Mouse (Mus musculus) neutrophil, adult 5-6 weeks (primary cell): ENCODE results near the gene Spns3. TPM values are rescaled to one million over a fixed set of nuclear protein-coding genes. Genes with fewer than 3 reads are reported as not detected.

Source experiments
- ATAC-seq: fragments of 151-379, 151-347 bp; 2 replicates; pipeline ENCODE4 v1.8.0; 2017; ENCODE audit warnings: mild to moderate bottlenecking, moderate TSS enrichment; ENCODE audit not compliant: insufficient number of reproducible peaks, poor library complexity, low FRiP score, severe bottlenecking; ENCODE audit errors: extremely low read depth
- total RNA-seq: library from RNA; stranded (forward); fragments of 200-1000 nt; gene quantifications from 2 replicates; pipeline ENCODE4 v1.2.3, GENCODE M21; 2017

Spns3 gene
- total RNA-seq, 1 experiment from 2014 or later, result 6.2 TPM

DNA sequence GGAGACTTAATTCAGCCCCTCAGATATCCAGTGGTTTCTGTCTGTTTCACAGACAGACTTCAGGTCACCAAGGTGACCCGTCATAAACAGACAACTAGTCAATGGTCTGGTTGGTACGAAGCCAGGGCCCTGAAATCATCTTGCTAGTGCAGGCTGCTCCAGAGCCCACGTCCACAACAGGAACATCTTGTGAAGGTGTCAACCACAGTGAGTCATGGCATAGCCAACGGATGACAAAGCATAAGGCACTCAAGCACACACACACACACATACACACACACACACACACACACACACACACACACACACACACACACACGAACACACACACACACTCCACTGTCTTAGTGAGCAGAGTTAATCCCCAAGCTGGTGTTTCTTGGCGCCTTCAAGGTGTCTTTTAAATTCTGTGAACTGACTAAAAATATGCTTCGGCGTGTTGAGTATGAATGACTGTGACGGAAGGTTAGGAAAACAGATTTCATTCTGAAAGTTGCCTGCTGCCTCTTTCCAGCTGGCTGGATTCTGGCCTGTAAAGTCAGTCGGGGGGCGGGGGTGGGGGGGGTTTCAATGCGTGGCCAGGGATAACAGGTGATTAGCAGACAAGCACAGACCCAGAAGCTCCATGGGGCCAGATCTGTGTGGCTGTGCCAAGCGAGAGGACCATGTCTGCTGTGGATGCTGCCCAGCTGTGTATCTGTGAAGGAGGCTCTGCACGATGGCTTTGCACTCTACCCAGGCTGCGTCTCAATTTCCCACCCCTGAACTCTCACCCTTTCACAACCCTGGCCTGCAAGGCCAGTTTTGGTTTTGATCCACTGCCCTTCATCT lies 59.0 kb downstream of the Spns3 start:
- ATAC-seq, result no peak

DNA sequence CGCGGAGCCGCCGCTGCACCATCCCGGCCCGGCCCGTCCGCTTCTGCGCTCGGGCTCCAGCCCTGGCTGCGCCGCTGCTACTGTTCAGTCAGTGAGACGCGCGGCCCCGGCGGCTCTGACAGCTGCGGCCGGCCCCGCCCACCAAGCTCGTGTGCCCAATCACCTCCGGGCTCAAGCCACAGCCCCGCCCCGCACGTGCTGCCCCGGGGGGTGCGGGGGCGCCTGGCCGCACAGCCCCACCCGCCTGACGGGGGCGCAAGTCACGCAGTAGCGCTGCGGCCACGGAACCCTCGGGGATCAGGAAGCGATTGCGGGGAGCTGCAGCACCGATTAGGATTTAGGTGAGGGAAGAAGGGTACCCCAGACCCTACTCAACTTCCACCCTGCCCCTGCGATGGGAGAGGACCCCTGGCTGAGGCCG lies 60.4 kb downstream of the Spns3 start, which contains the start of gene Spns2:
Gene Spns2 (minus strand): TSS at position 24 of the 421 bp plus-strand sequence.
- peak; percentile 76 for ATAC-seq

DNA sequence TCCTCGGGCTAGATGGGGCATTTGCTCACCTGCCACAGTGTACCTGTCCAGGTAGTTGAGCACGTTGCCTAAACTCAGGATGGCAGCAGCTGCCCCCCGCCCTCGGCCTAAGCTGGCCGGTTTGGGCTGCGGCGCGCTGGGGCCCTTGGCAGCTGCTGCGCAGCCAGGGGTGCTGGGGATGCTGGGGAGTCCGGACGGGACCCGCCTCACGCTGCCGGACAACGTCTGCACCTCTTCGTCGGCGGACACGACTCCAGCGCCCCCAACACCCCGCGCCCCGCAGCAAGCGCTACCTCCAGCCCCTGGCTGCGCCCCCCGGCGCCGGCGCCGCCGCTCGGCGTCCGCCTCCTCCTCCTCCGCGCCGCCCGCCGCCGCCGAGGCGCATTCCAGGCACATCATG lies 60.9 kb downstream of the Spns3 start:
- no peak for ATAC-seq

GRCm38 (mm10) chr11:72488753-72489271 lies 61.5 kb downstream of the Spns3 start:
- ATAC-seq, result peak; percentile 7; the same call in 1 of the 2 replicates

DNA sequence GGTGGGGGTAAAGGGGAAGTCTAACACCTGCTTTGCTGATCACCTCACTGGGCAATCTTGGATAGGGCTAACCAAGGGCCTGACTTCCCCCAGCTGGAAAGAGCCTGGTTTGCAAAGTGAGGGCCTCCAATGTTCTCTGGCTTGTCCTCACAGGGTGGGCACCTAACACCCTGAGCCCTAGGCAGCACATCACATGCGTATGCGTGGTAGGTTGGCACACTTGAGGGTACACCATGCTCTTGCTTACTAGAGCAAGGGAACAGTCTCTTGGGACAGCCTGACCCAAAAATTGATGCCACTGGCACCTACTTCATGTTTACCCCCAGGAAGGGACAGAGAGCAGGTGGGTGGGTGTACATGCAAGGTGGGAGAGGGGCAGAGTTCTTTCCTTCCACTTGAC lies 62.6 kb downstream of the Spns3 start:
- ATAC-seq, result no peak

GRCm38 (mm10) chr11:72487171-72487570 lies 63.1 kb downstream of the Spns3 start:
- ATAC-seq, result no peak

GRCm38 (mm10) chr11:72485960-72486359 lies 64.3 kb downstream of the Spns3 start:
- no peak for ATAC-seq

DNA sequence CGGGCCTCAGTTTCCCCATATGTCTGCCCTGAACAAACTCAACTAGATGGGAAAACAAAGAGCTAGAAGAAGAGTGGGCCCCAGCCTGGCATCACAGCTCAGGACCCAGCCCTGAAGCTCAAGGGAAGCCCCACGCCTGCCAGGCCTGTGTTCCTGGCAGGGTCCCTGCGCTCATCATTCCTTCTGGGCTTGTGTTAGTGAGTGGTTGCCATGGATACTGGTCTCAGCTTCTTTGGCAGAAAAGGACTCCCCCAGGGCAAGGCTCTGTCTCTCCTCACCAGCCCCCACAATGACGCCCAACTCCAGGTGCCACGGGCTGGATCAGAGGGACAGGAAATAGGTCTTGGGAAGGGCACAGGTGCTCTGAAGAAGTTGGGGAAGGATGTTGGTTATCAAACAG lies 65.1 kb downstream of the Spns3 start:
- no peak for ATAC-seq

GRCm38 (mm10) chr11:72484549-72484948 lies 65.8 kb downstream of the Spns3 start:
- ATAC-seq, result no peak

DNA sequence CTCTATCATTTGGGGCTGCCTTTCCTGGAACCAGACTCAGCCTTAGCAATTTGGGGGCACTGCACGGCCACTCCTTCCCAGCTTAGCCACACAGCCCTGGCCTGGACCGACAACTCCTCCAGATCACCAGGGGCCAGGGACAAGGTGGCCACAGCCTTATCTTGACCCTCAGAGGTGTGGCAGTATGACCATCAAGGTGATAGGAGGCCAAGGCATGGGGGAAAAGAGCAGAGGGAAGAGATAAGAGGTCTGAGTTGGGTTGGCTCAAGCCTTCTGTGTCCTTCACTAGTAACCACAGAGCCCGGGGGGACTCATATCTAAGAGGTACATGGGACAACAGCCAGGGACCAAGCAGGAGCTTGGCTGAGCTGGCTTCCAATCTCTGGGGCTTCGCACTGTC lies 68.4 kb downstream of the Spns3 start:
- ATAC-seq, result no peak

- ATAC-seq, result no peak
These were observed 69.0 kb downstream of the Spns3 start for GRCm38 (mm10) chr11:72481313-72481712.

DNA sequence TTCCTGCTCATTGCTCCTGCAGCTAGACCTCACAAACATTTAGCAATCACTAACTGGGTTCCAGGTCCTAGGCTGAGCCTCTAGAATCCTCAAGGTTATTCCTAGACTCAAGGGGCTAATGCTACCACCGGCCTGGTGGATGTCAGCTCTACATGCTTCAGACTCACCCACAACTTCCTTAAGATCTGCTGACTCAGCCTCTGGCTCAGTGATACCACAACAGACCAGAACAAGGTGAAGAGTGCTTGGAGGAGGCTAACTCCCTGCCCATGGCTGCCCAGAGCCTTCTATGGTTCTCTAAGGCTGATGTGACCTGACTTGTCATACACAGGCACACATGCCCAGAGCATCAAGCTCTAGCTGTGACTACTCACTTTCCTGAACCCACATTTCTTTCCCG lies 70.8 kb downstream of the Spns3 start:
- no peak for ATAC-seq

- no peak for ATAC-seq
These were observed 72.1 kb downstream of the Spns3 start for GRCm38 (mm10) chr11:72478228-72478627.

- ATAC-seq, result no peak
These were observed 72.7 kb downstream of the Spns3 start for GRCm38 (mm10) chr11:72477653-72478052.

DNA sequence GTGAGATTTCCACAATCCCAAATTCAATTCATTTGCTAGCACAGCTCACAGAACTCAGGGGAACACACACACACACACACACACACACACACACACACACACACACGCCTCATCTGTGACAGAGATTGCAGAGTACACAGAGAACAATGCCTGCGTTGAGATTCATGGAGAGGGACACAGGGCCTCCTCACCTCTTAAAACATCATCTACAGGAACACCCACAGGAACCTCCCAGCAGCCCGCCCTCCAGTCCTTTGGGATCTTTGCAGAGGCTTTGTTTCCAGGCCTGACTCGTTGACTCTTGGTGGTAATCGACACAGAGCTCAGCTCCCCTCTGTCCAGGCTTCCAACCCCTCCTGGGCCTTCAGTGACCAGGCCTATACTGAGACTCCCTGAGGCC lies 73.1 kb downstream of the Spns3 start:
- ATAC-seq, result no peak

DNA sequence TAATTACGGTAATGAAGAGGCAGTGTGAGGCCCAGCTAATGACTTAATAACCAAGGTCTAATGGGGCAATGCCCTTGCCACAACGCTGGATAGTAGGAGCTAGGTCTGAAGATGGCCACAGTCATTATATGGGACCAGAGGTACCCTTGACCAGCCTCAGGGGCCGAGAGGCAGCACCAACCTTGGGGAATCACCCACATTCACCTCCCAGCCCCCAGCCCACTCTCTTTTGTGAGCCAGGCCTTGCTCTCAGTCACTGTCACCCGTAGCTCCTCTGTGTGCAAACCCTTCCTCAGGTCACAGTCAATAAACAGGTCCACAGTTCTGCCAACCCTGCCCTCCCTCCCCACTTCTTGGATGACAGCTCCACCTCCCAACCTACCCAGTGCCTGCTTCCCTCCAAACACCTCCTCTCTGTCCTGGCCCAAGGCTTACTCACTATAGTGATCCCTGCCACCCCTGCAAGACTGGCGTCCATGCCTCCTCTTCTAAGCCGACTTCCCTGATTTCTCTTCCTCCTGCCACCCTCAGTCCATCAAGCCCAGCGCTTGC lies 74.2 kb downstream of the Spns3 start:
- no peak for ATAC-seq

DNA sequence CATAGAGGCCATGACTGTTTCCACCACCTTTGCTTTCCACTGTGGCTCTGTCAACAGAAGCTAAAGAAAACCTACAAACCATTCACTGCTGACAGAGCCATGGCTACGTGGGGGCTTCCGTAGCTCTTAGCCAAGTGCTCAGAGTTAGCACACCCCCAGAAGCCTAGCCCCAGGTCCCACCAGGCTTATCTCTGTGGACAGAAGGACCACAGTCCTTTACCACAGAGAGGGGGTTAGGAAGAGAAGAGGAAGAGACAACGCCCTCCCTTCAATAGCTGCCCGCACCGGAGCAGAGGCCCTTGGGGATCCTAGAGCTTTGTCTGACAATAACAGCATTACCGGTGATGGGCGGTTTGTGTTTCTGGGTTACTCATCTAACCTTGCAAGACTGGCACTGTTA lies 74.9 kb downstream of the Spns3 start:
- ATAC-seq, result no peak

DNA sequence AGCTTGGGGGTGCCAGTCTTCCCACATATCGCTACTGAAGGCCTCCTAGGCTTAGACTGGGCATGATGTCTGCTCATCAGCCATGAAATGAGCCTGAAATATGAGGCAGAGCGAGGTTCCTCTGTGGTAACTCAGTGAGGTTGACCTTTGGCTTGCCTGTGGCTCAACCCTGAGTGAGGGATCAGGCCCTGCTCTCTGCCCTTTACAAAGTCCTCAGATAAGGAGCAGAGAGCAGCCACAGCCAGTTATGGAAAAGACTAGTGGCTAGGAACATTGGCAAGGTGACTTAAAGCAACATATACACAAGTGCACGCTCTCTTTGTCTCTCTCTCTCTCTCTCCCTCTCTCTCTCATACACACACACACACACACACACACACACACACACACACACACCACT lies 75.4 kb downstream of the Spns3 start:
- no peak for ATAC-seq

- no peak for ATAC-seq
These were observed 76.8 kb downstream of the Spns3 start for GRCm38 (mm10) chr11:72473540-72473939.

- ATAC-seq, result no peak
These were observed 78.9 kb downstream of the Spns3 start for GRCm38 (mm10) chr11:72471381-72471780.
